ENCODE assay signal across 21 mouse cellular contexts in genomic region chr19:32998576-32999170, GRCm38 (mm10).
DNase-seq lines count a peak whose midpoint lies in the region; ATAC-seq lines count a peak whose summit lies in the region.
"Had no signal": no experiment of that assay in that cellular context is flagged by ENCODE, and none has a peak within 500 bp of the region (broad histone marks: within the 10 kb centered on the region; RNA-seq: fewer than 3 reads in every experiment).

No protein-coding gene starts in this region.

- peak; percentile 23 for DNase-seq in thymus, postnatal 0 days (ENCODE audit: low spot score)
- no peak for DNase-seq in thymus, postnatal 14 days
- DNase-seq in spleen, postnatal 36 days (ENCODE audit: low spot score in 2 of 2): no peak
- no peak for DNase-seq in gastrocnemius, postnatal 36 days
- no peak for DNase-seq in layer of hippocampus, adult 9-11 months
- DNase-seq: adrenal gland, postnatal 25 days; cerebellum, adult 11-12 months; cerebellum, adult 9-11 months; forebrain, postnatal 0 days; heart, postnatal 14 days; kidney, adult 2 months; kidney, postnatal 36 days; liver; lung, embryonic 14.5 days; lung, postnatal 14 days; right cerebral cortex, adult 18-20 months; spleen, adult 18-20 months had no signal

- ATAC-seq in activated CD4-positive, CD25-positive, alpha-beta regulatory T cell, adult 4 months: peak; percentile 68
- peak; percentile 50; the same call in 1 of the 2 replicates for ATAC-seq in megakaryocyte progenitor cell, adult 5-6 weeks (replicated peaks; ENCODE audit: poor library complexity)
- ATAC-seq: forebrain, postnatal 0 days; midbrain, embryonic 15.5 days; Patski had no signal

- intact Hi-C loops in gastrocnemius, postnatal 36 days (cut with DNase I): no loop called here
